Mouse (Mus musculus) myocyte (in vitro differentiated cells): ENCODE measurements around the gene Tmed6. TPM values are rescaled to one million over a fixed set of nuclear protein-coding genes. Genes with fewer than 3 reads are reported as not detected.
"Not testable (repeated sequence)": the region's sequence is repeated elsewhere in the genome, so short reads cannot be mapped to it uniquely, and the experiment has no call there.

Source experiments
- H3K27me3 ChIP-seq: one replicate; pipeline ENCODE4 v1.6.1; 2011; ENCODE audit not compliant: control insufficient read depth, insufficient read depth, insufficient read length
- H3K36me3 ChIP-seq: one replicate; pipeline ENCODE4 v1.6.1; 2011; ENCODE audit not compliant: control insufficient read depth, insufficient read depth
- H3K4me2 ChIP-seq: one replicate; pipeline ENCODE4 v1.6.1; 2011; ENCODE audit warnings: low read depth, control low read depth
- H3K4me3 ChIP-seq: one replicate; pipeline ENCODE4 v1.5.1; 2011; ENCODE audit warnings: mild to moderate bottlenecking, control low read depth, moderate library complexity
- H3K79me2 ChIP-seq: one replicate; pipeline ENCODE4 v1.6.1; 2011; ENCODE audit not compliant: control insufficient read depth, insufficient read depth
- H3ac ChIP-seq: one replicate; pipeline ENCODE4 v1.6.1; 2011; ENCODE audit not compliant: control insufficient read depth, insufficient read length
- CEBPB ChIP-seq: IDR thresholded peaks from 2 replicates; pipeline ENCODE4 v1.6.1; 2011; ENCODE audit warnings: mild to moderate bottlenecking, moderate library complexity; ENCODE audit not compliant: poor library complexity, insufficient read depth, severe bottlenecking
- E2F4 ChIP-seq: IDR thresholded peaks from one replicate; pipeline ENCODE4 v1.6.1; 2011; ENCODE audit warnings: mild to moderate bottlenecking, control low read depth, moderate library complexity; ENCODE audit not compliant: insufficient read depth
- MAX ChIP-seq: IDR thresholded peaks from one replicate; pipeline ENCODE4 v1.6.1; 2011; ENCODE audit warnings: low read depth, mild to moderate bottlenecking, control low read depth
- MYOD1 ChIP-seq, 3 experiments: IDR thresholded peaks; one replicate each; pipeline ENCODE4 v1.6.1; 2011; ENCODE audit warnings: control low read depth in 2 of 3, low read depth in 2 of 3, mild to moderate bottlenecking in 2 of 3, moderate library complexity in 1 of 3; ENCODE audit not compliant: insufficient read length in 2 of 3, control insufficient read depth in 1 of 3
- MYOG ChIP-seq, 3 experiments: IDR thresholded peaks; one replicate each; pipeline ENCODE4 v1.6.1; 2011; ENCODE audit warnings: control low read depth in 2 of 3, low read depth in 2 of 3, mild to moderate bottlenecking in 2 of 3; ENCODE audit not compliant: insufficient read length in 2 of 3, control insufficient read depth in 1 of 3, insufficient read depth in 1 of 3
- POLR2A ChIP-seq: IDR thresholded peaks from one replicate; pipeline ENCODE4 v1.6.1; 2011; ENCODE audit warnings: low read depth, mild to moderate bottlenecking, control low read depth, moderate library complexity; ENCODE audit not compliant: insufficient read length
- POLR2AphosphoS2 ChIP-seq: IDR thresholded peaks from one replicate; pipeline ENCODE4 v1.6.1; 2011; ENCODE audit warnings: low read depth, control low read depth; ENCODE audit not compliant: insufficient read length
- REST ChIP-seq: IDR thresholded peaks from one replicate; pipeline ENCODE4 v1.6.1; 2011; ENCODE audit warnings: mild to moderate bottlenecking, control low read depth, moderate library complexity; ENCODE audit not compliant: insufficient read depth, insufficient read length
- SRF ChIP-seq: IDR thresholded peaks from one replicate; pipeline ENCODE4 v1.6.1; 2011; ENCODE audit warnings: low read depth; ENCODE audit not compliant: control insufficient read depth, insufficient read length
- TCF12 ChIP-seq: IDR thresholded peaks from one replicate; pipeline ENCODE4 v1.6.1; 2011; ENCODE audit warnings: mild to moderate bottlenecking, control low read depth; ENCODE audit not compliant: poor library complexity, insufficient read depth, severe bottlenecking
- TCF3 ChIP-seq: IDR thresholded peaks from one replicate; pipeline ENCODE4 v1.6.1; 2011; ENCODE audit warnings: low read depth, control low read depth; ENCODE audit not compliant: insufficient read length
- USF1 ChIP-seq: IDR thresholded peaks from one replicate; pipeline ENCODE4 v1.6.1; 2011; ENCODE audit warnings: low read depth, mild to moderate bottlenecking, control low read depth, moderate library complexity
- polyA plus RNA-seq: library from polyadenylated mRNA; unstranded; fragments of >200 nt; fragmentation: generic; extraction: Trizol; gene quantifications from one replicate; pipeline ENCODE4 v1.2.1, GENCODE M21; 2012; ENCODE audit warnings: missing spikeins

Tmed6 gene
- polyA plus RNA-seq, 1 experiment = not detected

DNA sequence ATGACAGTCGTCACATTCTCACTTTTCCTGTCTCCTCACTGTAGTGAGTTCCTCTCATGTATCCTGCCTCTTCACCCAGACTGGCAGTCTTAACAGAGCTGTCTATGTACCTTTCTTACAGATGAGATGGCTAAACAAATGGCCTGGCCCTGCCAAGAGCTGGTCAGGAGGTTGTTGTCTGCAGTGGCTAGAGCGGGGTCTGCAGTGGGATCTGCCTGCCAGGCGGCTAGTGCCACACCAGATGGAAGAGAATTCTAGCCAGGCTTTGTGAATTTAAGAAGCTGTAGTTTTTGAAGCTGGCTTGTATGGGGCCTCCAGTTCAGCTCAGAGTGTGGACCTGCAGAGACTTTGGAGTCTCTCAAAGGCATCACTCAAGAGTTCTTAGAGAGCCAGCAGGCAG lies 29.8 kb downstream of the Tmed6 start:
- Histone ChIP-seq H3K4me2 (no peak overlapping the region), H3K36me3 (peaks cover 10% of the 10 kb centered on the region), H3ac (no peak overlapping the region), H3K4me3 (no peak overlapping the region), H3K79me2 (peaks cover 34% of the 10 kb centered on the region), H3K27me3 (no peaks in the 10 kb centered on the region)
- TF ChIP-seq CEBPB (no peak), E2F4 (no peak), POLR2AphosphoS2 (no peak), TCF12 (no peak), MYOG (IDR thresholded peaks at IDR 0.05; ENCODE audit: control insufficient read depth in 1 of 3, insufficient read depth in 1 of 3, insufficient read length in 2 of 3, low read depth in 2 of 3) (no peak), USF1 (no peak), MYOD1 (IDR thresholded peaks at IDR 0.05; ENCODE audit: control insufficient read depth in 1 of 3, insufficient read length in 2 of 3, low read depth in 2 of 3) (no peak), REST (no peak), MAX (no peak), TCF3 (no peak), POLR2A (no peak), SRF (no peak)

DNA sequence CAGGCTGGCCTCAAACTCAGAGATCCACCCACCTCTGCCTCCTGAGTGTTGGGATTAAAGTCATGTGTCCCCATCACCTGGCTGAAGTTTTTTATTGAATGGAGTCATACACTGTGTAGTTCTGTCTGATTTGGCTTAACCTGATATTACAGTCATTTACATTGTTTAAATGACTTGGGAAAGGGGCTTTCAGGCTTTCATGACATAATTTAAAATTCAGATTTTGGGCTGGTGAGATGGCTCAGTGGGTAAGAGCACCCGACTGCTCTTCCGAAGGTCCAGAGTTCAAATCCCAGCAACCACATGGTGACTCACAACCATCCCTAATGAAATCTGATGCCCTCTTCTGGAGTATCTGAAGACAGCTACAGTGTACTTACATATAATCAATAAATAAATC lies 31.8 kb downstream of the Tmed6 start:
- H3ac ChIP-seq, H3K4me2 ChIP-seq, H3K4me3 ChIP-seq, H3K36me3 ChIP-seq, H3K27me3 ChIP-seq: not testable (repeated sequence)
- peaks cover 34% of the 10 kb centered on the region for H3K79me2 ChIP-seq

DNA sequence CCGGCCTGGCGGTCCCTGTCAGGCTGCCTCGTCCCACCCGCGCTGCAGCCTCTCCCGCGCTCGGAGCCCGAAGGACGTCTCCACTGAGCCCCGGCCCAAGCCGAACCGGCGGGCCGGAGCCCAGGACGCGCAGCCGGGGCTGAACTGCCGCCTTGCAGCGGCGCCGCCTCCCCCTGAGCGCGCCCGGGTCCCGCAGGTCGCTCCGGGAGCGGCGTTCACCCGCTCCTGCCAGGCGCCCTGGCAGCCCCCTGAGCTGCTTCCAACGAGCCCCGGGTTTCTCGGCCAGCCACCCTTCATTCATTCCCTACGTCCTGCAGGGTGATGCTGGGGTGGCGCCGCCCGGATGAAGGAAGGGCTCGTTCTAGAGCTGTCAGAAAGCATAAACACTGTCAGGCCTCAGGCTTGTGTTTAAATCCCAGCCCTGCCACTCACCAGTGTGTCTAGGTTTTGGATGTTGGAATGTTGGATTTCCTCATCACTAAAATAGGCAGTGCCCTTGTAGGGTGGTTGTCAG lies 33.8 kb downstream of the Tmed6 start:
- no peaks in the 10 kb centered on the region for H3K36me3 ChIP-seq
- H3ac ChIP-seq = peak overlapping the region; percentile 82
- TF ChIP-seq POLR2AphosphoS2 = no peak
- no peak for TF ChIP-seq CEBPB
- TF ChIP-seq TCF12 = no peak
- no peak for TF ChIP-seq MAX
- TF ChIP-seq TCF3 = no peak
- no peak for TF ChIP-seq POLR2A
- no peak for TF ChIP-seq USF1
- TF ChIP-seq E2F4 = no peak
- TF ChIP-seq MYOG (IDR thresholded peaks at IDR 0.05; ENCODE audit: control insufficient read depth in 1 of 3, insufficient read depth in 1 of 3, insufficient read length in 2 of 3, low read depth in 2 of 3) = no peak
- TF ChIP-seq SRF = no peak
- peak overlapping the region; percentile 74 for H3K4me2 ChIP-seq
- H3K27me3 ChIP-seq = no peaks in the 10 kb centered on the region
- H3K4me3 ChIP-seq = peak overlapping the region; percentile 35
- peaks cover 34% of the 10 kb centered on the region for H3K79me2 ChIP-seq

DNA sequence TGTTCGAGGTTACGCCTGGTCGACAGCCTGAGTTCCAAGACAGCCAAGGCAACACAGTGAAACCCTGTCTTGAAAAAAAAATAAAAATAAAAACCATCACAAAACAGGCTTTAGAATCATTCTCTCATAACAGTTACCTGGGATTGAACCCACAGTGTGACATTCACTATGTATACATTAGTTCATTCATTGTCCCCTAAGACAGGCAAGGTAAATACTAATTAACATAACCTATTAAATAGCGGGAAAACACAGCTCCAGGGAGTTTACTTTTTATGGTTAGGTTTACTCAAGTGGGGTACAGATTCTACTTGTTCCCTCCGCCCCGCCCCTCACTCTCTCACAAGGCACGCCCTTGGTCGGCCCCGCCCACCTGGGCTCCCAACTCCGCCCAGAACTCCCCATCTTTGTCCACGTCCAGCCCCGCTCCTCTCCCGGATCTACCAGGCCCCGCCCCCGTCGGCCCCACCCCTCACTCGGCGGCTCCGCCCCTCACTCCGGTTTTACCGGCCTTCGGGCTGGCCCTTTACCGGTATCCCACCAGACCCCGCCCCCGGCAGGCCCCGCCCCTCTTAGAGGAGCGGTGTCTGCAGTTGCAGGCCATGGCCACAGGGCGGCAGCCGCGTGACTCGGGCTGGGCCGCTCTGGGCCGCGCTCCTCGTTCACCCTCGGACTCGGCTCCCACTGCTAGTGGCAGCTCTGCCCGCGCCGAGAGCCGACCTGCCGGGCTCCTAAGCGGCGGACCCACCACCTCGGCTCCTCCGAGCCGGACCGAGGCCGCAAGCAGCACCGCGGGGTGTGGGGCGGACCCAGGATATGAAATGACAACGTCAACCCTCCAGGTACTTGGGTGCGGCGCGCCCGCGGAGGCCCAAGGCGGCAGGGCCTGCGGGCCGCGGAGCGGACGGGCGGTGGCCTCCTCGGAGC lies 34.5 kb downstream of the Tmed6 start, which contains the start of gene Vps4a:
Gene Vps4a (plus strand): TSS at position 573 of the 927 bp plus-strand sequence.
- peak within 1 kb of the TSS; percentile 82 for H3ac ChIP-seq
- peaks cover 34% of the 10 kb centered on the region for H3K79me2 ChIP-seq
- H3K27me3 ChIP-seq = no peaks in the 10 kb centered on the region
- no peak for TF ChIP-seq REST
- peak in 1 of 3 experiments; percentile 18 for TF ChIP-seq MYOG (IDR thresholded peaks at IDR 0.05; ENCODE audit: control insufficient read depth in 1 of 3, insufficient read depth in 1 of 3, insufficient read length in 2 of 3, low read depth in 2 of 3)
- peak; percentile 23 for TF ChIP-seq SRF
- TF ChIP-seq POLR2AphosphoS2 = peak; percentile 80
- TF ChIP-seq MYOD1 (IDR thresholded peaks at IDR 0.05; ENCODE audit: control insufficient read depth in 1 of 3, insufficient read length in 2 of 3, low read depth in 2 of 3) = peak in 1 of 3 experiments; percentile 16
- TF ChIP-seq POLR2A = peak; percentile 90
- TF ChIP-seq CEBPB = no peak
- peak within 1 kb of the TSS; percentile 35 for H3K4me3 ChIP-seq
- H3K36me3 ChIP-seq = no peaks in the 10 kb centered on the region
- peak within 1 kb of the TSS; percentile 74 for H3K4me2 ChIP-seq

DNA sequence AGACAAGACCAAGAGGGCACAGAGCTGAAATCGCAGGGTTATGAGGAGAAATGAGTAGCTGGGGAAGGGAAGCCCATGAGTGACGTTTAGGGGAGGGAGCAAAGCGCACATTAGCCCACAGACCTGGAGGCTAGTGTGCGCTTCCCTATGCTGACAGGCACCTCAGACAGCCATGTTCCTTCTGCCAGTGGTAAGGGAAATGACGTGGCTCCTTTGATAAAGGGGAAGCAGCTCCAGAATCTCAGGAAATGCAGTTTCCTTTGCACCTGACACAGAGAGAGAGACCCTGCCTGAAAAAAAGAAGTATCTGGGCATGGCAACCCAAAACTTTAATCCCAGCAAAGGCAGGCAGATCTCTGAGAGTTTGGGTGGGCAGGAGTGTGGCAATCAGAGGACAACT lies 35.4 kb downstream of the Tmed6 start:
- H3K36me3 ChIP-seq = no peaks in the 10 kb centered on the region
- TF ChIP-seq REST (no peak), TCF3 (no peak)
- no peaks in the 10 kb centered on the region for H3K27me3 ChIP-seq
- H3K4me2 ChIP-seq = no peak overlapping the region
- H3K79me2 ChIP-seq = peaks cover 30% of the 10 kb centered on the region
- H3K4me3 ChIP-seq = no peak overlapping the region
- H3ac ChIP-seq = no peak overlapping the region
